Mouse (Mus musculus): ENCODE measurements at regions not wholly inside any gene's neighbourhood (a gene's known extent, or its start where the extent isn't known, plus 50 kb on each side); places are given as distances from the start of the nearest gene placed in this dataset.

DNA sequence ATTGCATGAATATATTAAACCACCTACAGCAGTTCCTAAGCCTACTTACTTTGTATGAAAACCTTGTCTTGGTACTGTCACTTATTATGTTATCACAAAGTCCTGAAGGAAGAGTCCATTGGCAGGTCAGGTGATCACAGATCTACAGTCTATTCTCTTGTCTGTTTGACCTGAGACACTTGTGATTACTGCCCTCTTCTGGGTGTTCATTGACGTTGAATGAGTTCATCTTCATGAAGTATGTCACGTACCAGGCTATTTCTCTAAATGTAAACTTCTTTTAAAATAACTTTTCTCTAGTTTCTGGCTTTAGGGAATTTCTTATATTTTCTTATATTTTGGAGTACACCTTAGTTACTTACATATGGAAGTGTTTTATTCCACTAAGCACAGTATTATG, 688.5 kb upstream of the Fat3 start:
- H3K36me3 ChIP-seq (ENCODE audit: insufficient read depth, low read length) = no peaks in the 10 kb centered on the region

DNA sequence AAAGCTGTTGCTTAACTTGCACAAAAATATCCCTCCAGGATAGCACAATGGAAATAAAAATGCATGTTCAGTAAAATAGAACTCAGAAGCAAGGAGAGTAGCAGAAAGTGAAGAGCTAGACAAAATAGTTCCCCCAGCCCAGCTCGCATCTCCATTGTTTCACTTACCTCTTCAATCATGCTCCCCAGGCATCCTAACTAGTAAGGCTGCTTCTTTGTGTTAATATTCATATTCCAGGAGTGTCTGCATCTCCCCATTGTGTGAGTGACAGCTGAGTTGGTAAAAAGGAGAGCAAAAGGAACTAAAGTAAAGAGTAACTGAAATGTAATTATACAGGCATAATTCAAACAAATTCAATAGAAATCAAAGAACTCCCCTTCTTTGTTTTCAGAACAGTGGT, 667.1 kb upstream of the Fat3 start:
- Histone ChIP-seq H3K4me2 (replicated peaks; ENCODE audit: low read depth, low read length) (no peak overlapping the region), H3K9ac (replicated peaks; ENCODE audit: low read length) (no peak overlapping the region), H3K4me1 (ENCODE audit: insufficient read depth, low read length) (no peaks in the 10 kb centered on the region), H3K9me3 (ENCODE audit: low read length) (no peaks in the 10 kb centered on the region), H3K27me3 (ENCODE audit: insufficient read depth, low read length) (no peaks in the 10 kb centered on the region), H3K27ac (ENCODE audit: low read length) (no peak overlapping the region), H3K4me3 (ENCODE audit: low read length) (no peak overlapping the region), H3K36me3 (ENCODE audit: insufficient read depth, low read length) (no peaks in the 10 kb centered on the region)
- WGBS = 78% methylated on average over 1 of the region's 1 CpGs
- ATAC-seq (ENCODE audit: low FRiP score, low TSS enrichment) = no peak

More for the DNA sequence above, 688.5 kb upstream of the Fat3 start:
- no peak overlapping the region for H3K4me2 ChIP-seq (replicated peaks; ENCODE audit: low read depth, low read length)
- no peaks in the 10 kb centered on the region for H3K27me3 ChIP-seq (ENCODE audit: insufficient read depth, low read length)
- H3K9me3 ChIP-seq (ENCODE audit: low read length) = no peaks in the 10 kb centered on the region
- 74% methylated on average over 2 of the region's 2 CpGs for WGBS
- no peak overlapping the region for H3K27ac ChIP-seq (ENCODE audit: low read length)
- H3K4me1 ChIP-seq (ENCODE audit: insufficient read depth, low read length) = no peaks in the 10 kb centered on the region
- H3K4me3 ChIP-seq (ENCODE audit: low read length) = no peak overlapping the region
- no peak overlapping the region for H3K9ac ChIP-seq (replicated peaks; ENCODE audit: low read length)
- no peak for ATAC-seq (ENCODE audit: low FRiP score, low TSS enrichment)

DNA sequence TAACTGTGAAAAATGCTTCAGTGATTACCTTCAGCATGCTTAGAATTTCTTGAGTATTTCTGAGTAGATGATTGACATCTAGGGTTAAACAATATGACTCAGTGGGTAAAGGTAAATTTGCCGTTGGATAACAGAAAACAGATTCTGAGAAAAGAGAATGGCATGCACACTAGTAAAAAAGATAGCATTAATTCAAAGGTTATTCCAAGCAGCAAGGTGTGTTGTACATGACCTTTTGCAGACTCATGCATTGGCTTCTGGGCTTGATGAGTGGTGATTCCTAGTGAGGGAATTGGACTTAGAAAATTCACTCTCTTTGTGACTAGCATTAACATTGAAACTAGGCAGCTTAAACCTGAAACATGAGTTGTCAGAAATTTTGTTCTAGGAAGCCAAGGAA, 665.2 kb upstream of the Fat3 start:
- Histone ChIP-seq H3K9me3 (ENCODE audit: low read length) (no peaks in the 10 kb centered on the region), H3K36me3 (ENCODE audit: insufficient read depth, low read length) (no peaks in the 10 kb centered on the region), H3K4me3 (ENCODE audit: low read length) (no peak overlapping the region), H3K27me3 (ENCODE audit: insufficient read depth, low read length) (no peaks in the 10 kb centered on the region), H3K4me2 (replicated peaks; ENCODE audit: low read depth, low read length) (no peak overlapping the region), H3K27ac (ENCODE audit: low read length) (no peak overlapping the region), H3K4me1 (ENCODE audit: insufficient read depth, low read length) (no peaks in the 10 kb centered on the region), H3K9ac (replicated peaks; ENCODE audit: low read length) (no peak overlapping the region)
- ATAC-seq (ENCODE audit: low FRiP score, low TSS enrichment) = no peak
- WGBS = 68% methylated on average over 1 of the region's 1 CpGs

DNA sequence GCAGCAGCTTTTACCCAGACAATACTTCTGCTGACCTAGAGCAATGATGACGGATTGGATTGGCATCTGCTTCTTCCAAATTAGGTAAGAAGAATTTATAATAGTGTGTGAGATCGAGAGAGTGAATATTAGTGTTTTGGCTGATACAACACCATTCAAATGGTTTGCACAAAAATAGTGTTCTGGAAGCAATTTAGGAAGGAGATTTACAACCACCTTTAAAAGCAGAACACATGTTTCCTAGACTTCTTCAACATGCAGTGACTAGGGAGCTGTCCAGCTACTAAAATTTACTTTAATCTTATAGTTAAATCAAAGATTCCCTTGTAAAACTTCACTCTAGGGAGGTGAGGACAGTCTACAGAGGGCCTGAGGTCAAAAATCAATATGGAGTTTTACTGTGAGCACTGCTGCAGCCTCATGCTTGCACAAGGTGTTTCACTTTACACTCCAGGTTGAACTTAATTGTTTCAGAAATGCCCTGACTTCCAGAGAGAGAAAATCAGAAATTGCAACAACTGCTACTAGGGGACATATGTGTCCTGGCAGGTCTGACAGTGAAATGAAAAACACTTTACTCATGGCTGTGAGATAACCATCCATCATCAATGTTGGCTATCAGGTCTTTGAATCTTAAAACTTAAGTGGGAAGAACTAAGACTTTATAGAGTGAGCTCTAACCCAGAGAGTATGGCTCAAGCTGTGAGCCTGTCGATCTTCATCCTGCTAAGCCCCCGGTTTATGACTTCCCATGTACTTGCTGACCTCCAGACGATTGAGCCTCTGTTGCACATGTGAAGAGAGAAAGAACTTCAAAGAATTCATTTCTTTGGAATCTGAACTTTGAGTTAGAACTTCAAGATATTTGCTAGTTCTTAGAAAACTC, 657.6 kb upstream of the Fat3 start:
- no peak overlapping the region for H3K27ac ChIP-seq (ENCODE audit: low read length)
- ATAC-seq (ENCODE audit: low FRiP score, low TSS enrichment) = no peak
- 48% methylated on average over 5 of the region's 5 CpGs for WGBS
- no peaks in the 10 kb centered on the region for H3K4me1 ChIP-seq (ENCODE audit: insufficient read depth, low read length)
- H3K4me3 ChIP-seq (ENCODE audit: low read length) = no peak overlapping the region
- no peaks in the 10 kb centered on the region for H3K27me3 ChIP-seq (ENCODE audit: insufficient read depth, low read length)
- H3K9ac ChIP-seq (replicated peaks; ENCODE audit: low read length) = no peak overlapping the region
- H3K9me3 ChIP-seq (ENCODE audit: low read length) = no peaks in the 10 kb centered on the region
- H3K36me3 ChIP-seq (ENCODE audit: insufficient read depth, low read length) = no peaks in the 10 kb centered on the region
- H3K4me2 ChIP-seq (replicated peaks; ENCODE audit: low read depth, low read length) = no peak overlapping the region

DNA sequence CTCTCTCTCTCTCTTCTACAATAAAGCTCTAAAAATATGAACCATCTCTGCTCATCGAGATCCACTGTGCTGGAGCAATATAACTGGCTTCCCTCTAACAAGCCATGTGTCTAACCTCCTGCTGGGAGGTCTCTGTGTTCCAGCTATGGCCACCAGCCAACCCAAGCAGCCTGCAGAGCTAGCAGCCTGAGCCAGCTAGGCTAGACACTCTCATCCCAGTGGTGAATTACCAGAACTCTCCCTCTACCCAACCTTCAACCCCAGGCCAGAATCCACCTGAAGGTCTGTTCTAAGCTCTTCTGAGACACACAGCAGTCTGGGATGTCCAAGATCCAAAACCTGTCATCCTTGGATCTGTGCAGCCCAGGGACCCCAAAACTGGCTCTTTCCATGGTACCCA, 651.3 kb upstream of the Fat3 start:
- no peaks in the 10 kb centered on the region for H3K9me3 ChIP-seq (ENCODE audit: low read length)
- 0 out of 2 replicates have a peak, but pooled peaks cover 5% of the 10 kb centered on the region for H3K4me1 ChIP-seq (ENCODE audit: insufficient read depth, low read length)
- no peaks in the 10 kb centered on the region for H3K27me3 ChIP-seq (ENCODE audit: insufficient read depth, low read length)
- H3K36me3 ChIP-seq (ENCODE audit: insufficient read depth, low read length) = no peaks in the 10 kb centered on the region
- 50% methylated on average over 1 of the region's 1 CpGs for WGBS
- H3K4me3 ChIP-seq (ENCODE audit: low read length) = no peak overlapping the region
- ATAC-seq (ENCODE audit: low FRiP score, low TSS enrichment) = peak; percentile 59; the same call in 1 of the 2 replicates
- H3K9ac ChIP-seq (replicated peaks; ENCODE audit: low read length) = no peak overlapping the region
- no peak overlapping the region for H3K4me2 ChIP-seq (replicated peaks; ENCODE audit: low read depth, low read length)
- no peak overlapping the region for H3K27ac ChIP-seq (ENCODE audit: low read length)

DNA sequence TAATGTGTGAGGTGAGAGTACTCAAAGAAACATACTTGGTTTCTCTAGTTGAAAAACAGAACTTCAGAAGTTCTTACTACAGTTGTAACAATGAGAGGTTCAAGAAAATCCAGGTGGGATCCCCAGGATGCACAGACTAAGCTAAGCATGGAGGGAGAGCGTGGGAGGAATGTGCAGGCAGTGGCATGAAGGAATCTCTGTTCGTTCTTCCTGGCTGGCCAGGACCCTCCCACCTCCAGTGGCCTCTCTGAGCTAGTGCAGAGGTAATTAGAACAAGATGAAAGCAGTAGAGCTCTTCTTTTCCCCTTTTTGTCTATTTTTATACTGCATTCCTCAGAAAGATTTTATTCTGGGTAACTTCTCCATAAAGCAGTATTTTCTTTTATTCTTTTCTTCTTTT, 648.3 kb upstream of the Fat3 start:
- H3K27ac ChIP-seq (ENCODE audit: low read length) = no peak overlapping the region
- ATAC-seq (ENCODE audit: low FRiP score, low TSS enrichment) = peak; percentile 88; the same call in 1 of the 2 replicates

More for the DNA sequence above, 648.3 kb upstream of the Fat3 start:
- Histone ChIP-seq H3K9ac (replicated peaks; ENCODE audit: low read length) (no peak overlapping the region), H3K4me2 (replicated peaks; ENCODE audit: low read depth, low read length) (no peak overlapping the region), H3K4me1 (ENCODE audit: insufficient read depth, low read length) (0 out of 2 replicates have a peak, but pooled peaks cover 5% of the 10 kb centered on the region), H3K36me3 (ENCODE audit: insufficient read depth, low read length) (no peaks in the 10 kb centered on the region), H3K27me3 (ENCODE audit: insufficient read depth, low read length) (no peaks in the 10 kb centered on the region), H3K4me3 (ENCODE audit: low read length) (no peak overlapping the region), H3K9me3 (ENCODE audit: low read length) (no peaks in the 10 kb centered on the region)
- WGBS = 30% methylated on average over 2 of the region's 2 CpGs
